Mouse (Mus musculus): Measurements from ENCODE around the gene Tmppe. TPM values are rescaled to one million over a fixed set of nuclear protein-coding genes. Genes with fewer than 3 reads are reported as not detected.
"Not testable (repeated sequence)": the region's sequence is repeated elsewhere in the genome, so short reads cannot be mapped to it uniquely, and the experiment has no call there.

Tmppe gene
- 10 to 100 TPM in 3 of 4 experiments, 1 to 10 TPM in 1; 9.2 to 11.6 (median 10.4) TPM for total RNA-seq (2022)

- peak; percentile 72 for DNase-seq
Observed at GRCm38 (mm10) chr9:114400949-114401684, at the start of gene Tmppe, which contains the start of gene Glb1. Gene Tmppe (plus strand): TSS chr9:114401105. Gene Glb1 (plus strand): TSS chr9:114401076.

DNA sequence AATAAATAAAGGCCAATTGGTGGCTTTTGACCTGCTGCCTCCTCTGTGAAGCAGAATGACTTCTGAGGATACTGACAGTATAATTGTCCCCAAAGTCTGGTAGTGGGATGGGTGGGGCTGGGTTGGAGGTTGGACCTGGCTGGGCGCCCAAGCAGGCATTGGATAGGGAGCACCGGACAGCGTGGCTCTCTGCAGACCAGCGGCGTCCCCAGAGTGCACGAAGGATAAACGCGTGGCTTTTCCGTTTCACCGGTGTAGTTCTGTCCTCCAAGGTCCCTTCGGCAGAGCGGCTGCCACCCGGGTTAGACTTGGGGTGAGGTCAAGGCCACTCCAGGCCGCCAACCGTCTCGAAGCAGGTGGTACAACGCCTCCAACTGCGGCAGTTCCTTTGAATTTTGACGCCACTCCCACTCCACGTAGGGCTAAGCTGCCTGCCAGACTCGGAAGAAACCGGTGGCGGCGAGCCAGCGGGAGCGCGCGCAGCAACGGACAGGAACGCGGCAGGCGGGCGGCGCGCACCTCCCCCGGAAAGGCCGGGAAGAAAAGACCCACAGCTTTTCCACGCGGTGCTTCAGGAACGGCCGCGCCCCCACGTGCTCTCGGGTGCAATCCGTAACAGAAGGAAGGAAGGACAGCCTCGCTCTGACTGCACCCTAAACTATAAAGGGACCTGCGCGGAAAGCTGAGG lies 33.0 kb upstream of the Tmppe start:
- DNase-seq = peak; percentile 79

GRCm38 (mm10) chr9:114368471-114368858 lies 32.4 kb upstream of the Tmppe start:
- DNase-seq = no peak

- not testable (repeated sequence) for DNase-seq
Observed at GRCm38 (mm10) chr9:114369389-114369788, 31.5 kb upstream of the Tmppe start.

DNA sequence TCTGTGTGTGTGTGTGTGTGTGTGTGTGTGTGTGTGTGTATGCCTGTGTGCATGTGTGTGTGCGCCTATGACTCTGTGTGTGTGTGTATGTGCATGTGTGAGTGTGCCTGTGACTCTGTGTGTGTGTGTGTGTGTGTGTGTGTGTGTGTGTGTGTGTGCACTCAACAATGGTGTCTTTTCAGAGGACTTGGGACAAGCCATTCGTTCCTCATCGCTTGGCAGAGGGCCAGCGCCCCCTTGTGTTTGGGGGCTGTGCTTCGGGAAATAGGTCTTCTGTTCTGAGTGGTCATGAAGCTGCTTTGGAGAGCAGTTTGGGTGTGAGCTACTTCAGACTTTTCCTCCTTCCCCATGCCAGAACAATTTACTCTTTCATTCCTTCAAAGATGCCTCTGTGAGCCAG lies 29.2 kb upstream of the Tmppe start:
- DNase-seq = not testable (repeated sequence)

DNA sequence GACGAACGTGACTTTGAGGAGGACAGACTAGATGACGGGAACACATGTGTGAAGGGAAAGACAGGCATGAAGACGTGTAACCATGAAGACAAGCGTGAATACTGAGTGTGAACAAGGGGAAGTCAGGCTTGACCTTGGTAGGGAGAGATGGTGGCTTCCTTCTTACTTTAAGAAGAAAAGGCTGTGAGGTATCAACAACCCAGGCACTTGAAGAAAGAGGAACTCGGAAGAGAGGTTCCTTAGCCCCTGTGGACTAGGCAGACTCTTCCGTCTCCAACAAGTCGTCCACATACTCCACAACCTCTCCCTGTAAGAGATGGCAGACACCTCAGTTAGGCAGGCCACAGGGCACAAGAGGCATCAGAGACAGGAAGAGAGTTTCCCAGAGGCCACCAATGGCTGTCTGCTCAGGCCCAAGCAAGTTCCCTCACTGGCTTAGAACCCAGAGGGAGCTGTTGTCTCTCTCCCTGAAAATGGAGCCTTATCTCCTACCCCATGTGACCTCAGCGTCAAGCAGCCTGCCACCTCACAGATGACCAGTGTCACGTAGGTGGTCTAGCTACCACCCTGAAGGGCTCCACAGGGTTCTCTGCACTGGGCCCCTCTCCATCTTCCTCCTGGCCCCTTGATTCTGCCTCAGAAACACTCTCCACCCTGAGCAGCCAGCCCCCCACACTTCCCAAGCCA lies 25.5 kb upstream of the Tmppe start:
- no peak for DNase-seq

DNA sequence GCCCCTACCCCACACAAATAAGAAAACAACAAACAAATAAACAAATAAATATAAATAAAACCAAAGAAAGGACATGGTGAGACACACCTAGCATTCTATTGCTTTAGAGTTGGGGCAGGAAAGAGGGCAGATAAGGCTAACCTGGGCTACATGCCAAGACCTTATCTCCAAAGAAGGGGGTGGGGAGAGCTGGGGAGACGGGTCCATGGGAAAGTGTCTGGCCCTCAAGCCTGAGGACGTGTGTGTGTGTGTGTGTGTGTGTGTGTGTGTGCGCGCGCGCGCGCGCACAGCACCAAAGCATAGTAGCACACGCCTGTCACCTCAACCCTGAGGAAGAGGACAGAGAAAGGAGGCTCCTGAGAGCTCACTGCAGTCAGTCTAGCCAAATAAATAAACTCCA lies 23.7 kb upstream of the Tmppe start:
- no peak for DNase-seq

DNA sequence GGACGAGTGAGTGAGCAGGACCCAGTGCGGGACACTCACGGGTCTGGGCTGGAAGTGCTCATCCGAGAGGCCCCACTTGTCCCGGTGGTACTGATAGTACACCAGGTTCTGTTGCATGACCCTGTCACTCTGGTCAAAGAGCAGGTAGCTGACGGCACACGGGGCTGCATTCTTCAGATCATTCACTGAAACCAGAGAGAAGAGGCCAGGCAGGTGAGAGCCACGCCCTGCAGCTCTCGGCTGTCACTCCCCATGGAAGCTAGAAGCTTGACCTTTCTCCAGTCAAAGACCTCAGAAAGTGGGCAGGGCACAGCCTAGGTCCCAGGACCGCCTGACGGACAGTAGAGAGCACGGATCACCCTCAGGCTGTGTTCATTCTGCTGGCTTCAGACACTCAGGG lies 21.0 kb upstream of the Tmppe start:
- DNase-seq = no peak

- no peak for DNase-seq
Observed at GRCm38 (mm10) chr9:114380881-114381733, 19.8 kb upstream of the Tmppe start.

GRCm38 (mm10) chr9:114382936-114383710 lies 17.8 kb upstream of the Tmppe start:
- no peak for DNase-seq

- DNase-seq = no peak
Observed at GRCm38 (mm10) chr9:114384691-114385090, 16.2 kb upstream of the Tmppe start.

GRCm38 (mm10) chr9:114385160-114385559 lies 15.7 kb upstream of the Tmppe start:
- no peak for DNase-seq

DNA sequence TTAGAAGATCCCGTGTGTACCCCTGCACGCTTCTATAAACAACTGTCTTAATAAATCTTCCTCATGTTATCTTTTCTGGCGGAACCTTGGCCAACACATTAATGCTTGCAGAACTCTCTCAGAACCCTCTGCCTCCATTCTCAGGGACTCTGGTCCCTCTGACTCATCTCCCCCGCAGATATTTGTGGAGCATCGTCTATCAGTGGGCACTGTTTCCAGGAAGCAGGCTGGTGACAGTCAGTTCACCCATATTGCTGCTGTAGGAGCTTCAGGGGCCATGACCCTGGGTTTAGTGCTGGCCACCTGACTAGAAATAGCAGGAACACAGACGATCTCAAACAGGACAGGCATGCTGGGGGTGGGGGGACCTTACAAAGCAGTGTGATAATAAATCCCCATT lies 13.8 kb upstream of the Tmppe start:
- peak; percentile 58 for DNase-seq

- DNase-seq = peak; percentile 25
Observed at GRCm38 (mm10) chr9:114388288-114388687, 12.6 kb upstream of the Tmppe start.

GRCm38 (mm10) chr9:114388701-114389370 lies 12.1 kb upstream of the Tmppe start:
- DNase-seq = no peak

GRCm38 (mm10) chr9:114389371-114389904 lies 11.5 kb upstream of the Tmppe start:
- no peak for DNase-seq

DNA sequence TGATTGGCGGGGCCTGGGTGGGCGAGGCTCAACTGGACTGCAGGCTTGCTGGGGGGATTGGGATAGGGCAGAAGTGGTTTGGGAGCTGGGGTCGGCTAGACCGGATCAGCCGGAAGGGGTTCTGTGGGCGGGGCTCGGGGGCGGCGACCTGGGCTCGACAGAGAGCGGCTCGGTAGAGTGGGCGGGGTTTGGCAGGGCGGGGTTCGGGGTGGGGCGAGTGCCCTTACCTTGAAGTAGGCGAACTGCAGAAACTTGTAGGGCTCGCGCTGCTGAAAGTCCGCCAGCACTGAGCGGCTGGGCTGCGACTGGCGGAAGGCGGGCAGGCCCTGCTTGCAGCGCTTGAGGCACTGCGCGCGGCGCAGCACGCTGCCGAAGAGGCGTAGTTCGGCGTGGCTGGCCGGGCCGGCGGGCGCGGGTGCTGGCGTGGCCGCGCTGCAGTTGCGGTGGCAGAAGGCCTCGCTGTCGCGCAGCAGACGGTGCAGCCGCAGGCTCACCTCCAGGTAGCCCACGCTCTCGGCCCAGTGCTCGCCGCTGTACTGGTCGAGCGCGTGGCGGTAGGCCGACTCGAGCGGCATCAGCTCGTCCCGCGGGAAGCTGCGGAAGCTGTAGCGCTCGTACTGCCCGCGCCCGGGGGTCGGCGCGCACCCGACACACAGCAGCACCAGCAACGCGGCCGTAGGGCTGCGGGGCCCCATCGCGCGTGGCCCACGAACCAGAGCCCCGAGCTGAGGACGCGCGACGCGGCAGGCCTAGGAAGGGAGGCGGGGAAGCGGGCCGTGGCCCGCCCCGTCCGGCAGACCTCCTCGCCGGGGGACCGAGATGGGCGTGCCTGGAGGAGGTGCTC lies 10.8 kb upstream of the Tmppe start, which contains the start of gene Crtap:
TSS of gene Crtap (minus strand) at position 771 of the 844 bp plus-strand sequence.
- DNase-seq = peak; percentile 64

DNA sequence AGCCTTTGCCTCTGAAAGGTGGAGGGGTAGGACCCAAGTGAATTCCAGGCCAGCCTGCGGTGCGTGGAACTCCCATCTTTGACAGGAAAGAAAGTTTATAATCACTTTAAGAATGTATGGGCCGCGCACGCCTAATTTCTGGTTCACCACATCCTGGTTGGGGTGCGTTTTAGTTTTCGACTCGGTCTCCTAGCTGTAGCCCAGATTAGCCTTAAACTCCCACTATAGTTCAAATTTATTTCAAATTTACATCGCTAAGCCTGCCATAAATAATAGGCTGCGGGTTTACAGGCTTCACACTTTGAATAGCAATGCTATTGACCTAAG lies 10.2 kb upstream of the Tmppe start:
- DNase-seq = no peak

- not testable (repeated sequence) for DNase-seq
Observed at GRCm38 (mm10) chr9:114394136-114394535, 6.8 kb upstream of the Tmppe start.

DNA sequence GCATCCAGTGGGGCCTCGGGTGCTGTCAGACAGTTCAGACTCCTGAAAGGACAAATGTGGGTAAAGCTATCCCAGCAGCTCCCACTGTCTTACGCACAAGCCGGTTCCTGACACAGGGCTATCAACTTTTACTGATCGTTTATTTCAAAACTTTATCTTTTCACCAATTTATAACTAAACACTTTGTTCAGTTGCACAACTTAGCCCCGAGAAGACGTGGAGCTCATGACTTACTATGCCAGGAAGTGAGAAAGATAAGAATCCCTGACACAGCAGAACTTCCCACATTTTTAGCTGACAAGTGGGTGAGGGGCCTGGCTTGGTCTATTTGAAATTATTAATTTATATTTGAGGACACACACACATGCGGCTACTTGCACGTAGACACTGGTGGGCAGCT lies 6.2 kb upstream of the Tmppe start:
- DNase-seq = no peak

Measured in adrenal gland, adult 8-10 months (tissue).